Mouse (Mus musculus): ENCODE results near the gene H2afy. TPM values are rescaled to one million over a fixed set of nuclear protein-coding genes. Genes with fewer than 3 reads are reported as not detected.

Gene H2afy
- polyA plus RNA-seq, 1 experiment from 2014 or later: 726 TPM

GRCm38 (mm10) chr13:56168403-56168781 lies 32.2 kb upstream of the H2afy start:
- ATAC-seq (ENCODE audit: insufficient number of reproducible peaks, low FRiP score, low TSS enrichment, low read depth): peak; percentile 23; the same call in 1 of the 2 replicates
- H3K4me2 ChIP-seq (ENCODE audit: low read depth, severe bottlenecking): no peak overlapping the region
- H3K9ac ChIP-seq (ENCODE audit: low read length): peak overlapping the region; percentile 37; the same call in 1 of the 2 replicates
- no peaks in the 10 kb centered on the region for H3K27me3 ChIP-seq (ENCODE audit: control insufficient read depth, insufficient read depth, low read length)
- H3K36me3 ChIP-seq (ENCODE audit: control insufficient read depth, insufficient read depth, low read length): no peaks in the 10 kb centered on the region
- 18% methylated on average over 3 of the region's 3 CpGs for WGBS
- no peaks in the 10 kb centered on the region for H3K9me3 ChIP-seq (ENCODE audit: control insufficient read depth, low read length)
- H3K4me3 ChIP-seq (ENCODE audit: low read depth, low read length): no peak overlapping the region
- peak; percentile 63 for DNase-seq (ENCODE audit: low spot score)
- H3K4me1 ChIP-seq (ENCODE audit: control insufficient read depth, insufficient read depth, low read length): peaks cover 61% of the 10 kb centered on the region
- peak overlapping the region; percentile 96 for H3K27ac ChIP-seq (replicated peaks; ENCODE audit: low read depth, low read length)

DNA sequence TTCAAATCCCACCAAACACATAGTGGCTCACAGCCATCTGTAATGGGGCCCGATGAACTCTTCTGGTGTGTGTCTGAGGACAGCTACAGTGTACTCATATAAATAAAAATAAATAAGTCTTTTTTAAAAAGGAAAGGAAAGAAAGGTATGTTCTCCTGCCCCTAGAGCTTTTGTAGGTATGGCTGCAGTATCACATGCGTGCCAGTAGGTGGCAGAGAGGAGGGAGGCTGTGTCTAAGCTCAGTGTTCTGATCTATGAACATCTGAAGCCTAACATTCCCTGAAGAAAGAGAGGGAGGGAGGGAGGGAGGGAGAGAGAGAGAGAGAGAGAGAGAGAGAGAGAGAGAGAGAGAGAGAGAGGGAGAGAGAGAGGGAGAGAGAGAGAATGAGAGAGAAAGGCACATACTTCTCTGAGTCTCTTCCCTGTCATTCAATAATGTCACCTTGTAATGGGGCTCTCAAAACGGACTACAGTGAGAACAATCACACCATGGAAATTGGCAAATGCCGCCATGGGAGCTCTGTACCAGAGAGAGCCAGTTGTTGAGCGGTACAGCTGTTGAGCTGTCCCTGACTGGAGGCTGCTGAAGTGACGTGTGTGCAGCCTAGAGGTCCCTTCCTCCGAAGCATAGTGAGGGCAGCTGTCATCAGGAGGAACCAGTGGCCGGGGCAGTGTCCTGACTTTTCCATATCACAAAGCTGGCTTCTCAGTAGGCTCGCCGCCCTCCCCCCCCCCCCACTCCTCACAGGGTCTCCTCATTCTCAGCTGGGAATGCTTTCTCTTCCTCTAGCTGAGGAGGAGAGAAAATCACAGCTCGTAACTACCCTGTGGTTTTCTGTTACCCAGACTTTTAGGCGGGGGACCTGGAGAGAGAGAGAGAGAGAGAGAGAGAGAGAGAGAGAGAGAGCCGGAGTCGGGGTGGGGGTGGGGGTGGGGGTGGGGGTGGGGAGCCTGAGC lies 31.6 kb upstream of the H2afy start:
- H3K4me2 ChIP-seq (ENCODE audit: low read depth, severe bottlenecking): peak overlapping the region; percentile 3; the same call in 1 of the 2 replicates
- H3K9me3 ChIP-seq (ENCODE audit: control insufficient read depth, low read length): no peaks in the 10 kb centered on the region
- H3K4me3 ChIP-seq (ENCODE audit: low read depth, low read length): no peak overlapping the region
- H3K4me1 ChIP-seq (ENCODE audit: control insufficient read depth, insufficient read depth, low read length): peaks cover 64% of the 10 kb centered on the region
- H3K9ac ChIP-seq (ENCODE audit: low read length): no peak overlapping the region
- H3K27me3 ChIP-seq (ENCODE audit: control insufficient read depth, insufficient read depth, low read length): no peaks in the 10 kb centered on the region
- peak overlapping the region; percentile 96 for H3K27ac ChIP-seq (replicated peaks; ENCODE audit: low read depth, low read length)
- 15% methylated on average over 14 of the region's 14 CpGs for WGBS
- peak; percentile 63 for DNase-seq (ENCODE audit: low spot score)
- ATAC-seq (ENCODE audit: insufficient number of reproducible peaks, low FRiP score, low TSS enrichment, low read depth): peak; percentile 58; the same call in 1 of the 2 replicates
- H3K36me3 ChIP-seq (ENCODE audit: control insufficient read depth, insufficient read depth, low read length): no peaks in the 10 kb centered on the region

DNA sequence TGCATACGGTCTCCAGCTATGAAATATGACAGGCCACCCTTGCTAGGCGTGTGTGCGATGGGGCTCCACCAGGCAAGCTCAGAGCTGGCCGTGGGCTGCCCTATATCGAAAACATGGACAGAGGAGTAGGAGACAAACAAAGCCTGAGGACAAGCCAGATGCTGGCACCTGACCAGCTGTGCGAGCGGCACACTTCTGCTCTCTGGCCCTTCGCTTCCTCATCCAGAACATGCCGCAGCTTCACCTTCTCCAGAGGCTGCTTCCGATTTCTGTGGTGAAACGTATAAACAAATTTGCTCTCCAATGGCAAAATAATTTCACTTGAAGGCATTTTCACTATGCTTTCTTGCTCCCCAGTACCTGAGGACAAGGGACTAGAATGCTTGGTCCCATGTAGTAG lies 29.4 kb upstream of the H2afy start:
- 89% methylated on average over 11 of the region's 11 CpGs for WGBS
- DNase-seq (ENCODE audit: low spot score): no peak
- Histone ChIP-seq H3K9me3 (ENCODE audit: control insufficient read depth, low read length) (no peaks in the 10 kb centered on the region), H3K4me3 (ENCODE audit: low read depth, low read length) (no peak overlapping the region), H3K27me3 (ENCODE audit: control insufficient read depth, insufficient read depth, low read length) (no peaks in the 10 kb centered on the region), H3K36me3 (ENCODE audit: control insufficient read depth, insufficient read depth, low read length) (no peaks in the 10 kb centered on the region), H3K9ac (ENCODE audit: low read length) (no peak overlapping the region), H3K4me1 (ENCODE audit: control insufficient read depth, insufficient read depth, low read length) (peaks cover 64% of the 10 kb centered on the region), H3K27ac (replicated peaks; ENCODE audit: low read depth, low read length) (peak overlapping the region; percentile 90), H3K4me2 (ENCODE audit: low read depth, severe bottlenecking) (no peak overlapping the region)
- ATAC-seq (ENCODE audit: insufficient number of reproducible peaks, low FRiP score, low TSS enrichment, low read depth): no peak

DNA sequence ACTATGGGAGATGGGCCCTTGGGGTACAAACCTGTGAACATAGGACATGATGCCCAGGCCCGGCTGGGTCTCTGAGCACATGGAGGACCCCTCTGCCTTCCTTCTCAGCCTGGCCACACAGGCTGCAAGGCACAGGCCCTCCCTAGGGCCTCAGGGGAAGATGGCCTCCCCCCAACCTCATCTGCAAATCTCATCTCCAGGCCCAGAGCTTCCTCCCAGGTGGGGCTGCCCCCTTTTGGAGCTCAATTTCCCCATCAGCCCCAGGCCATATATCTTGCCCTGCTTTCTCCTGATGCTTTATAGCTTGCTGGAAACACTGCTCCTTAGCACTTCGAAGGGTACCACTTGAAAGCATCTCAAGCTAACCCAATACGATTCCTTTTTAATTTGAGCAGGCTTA lies 28.2 kb upstream of the H2afy start:
- peaks cover 64% of the 10 kb centered on the region for H3K4me1 ChIP-seq (ENCODE audit: control insufficient read depth, insufficient read depth, low read length)
- no peaks in the 10 kb centered on the region for H3K9me3 ChIP-seq (ENCODE audit: control insufficient read depth, low read length)
- no peak overlapping the region for H3K9ac ChIP-seq (ENCODE audit: low read length)
- H3K4me2 ChIP-seq (ENCODE audit: low read depth, severe bottlenecking): no peak overlapping the region
- H3K27ac ChIP-seq (replicated peaks; ENCODE audit: low read depth, low read length): peak overlapping the region; percentile 60
- 45% methylated on average over 3 of the region's 3 CpGs for WGBS
- H3K27me3 ChIP-seq (ENCODE audit: control insufficient read depth, insufficient read depth, low read length): no peaks in the 10 kb centered on the region
- DNase-seq (ENCODE audit: low spot score) (peak; percentile 52), ATAC-seq (ENCODE audit: insufficient number of reproducible peaks, low FRiP score, low TSS enrichment, low read depth) (no peak)
- H3K4me3 ChIP-seq (ENCODE audit: low read depth, low read length): no peak overlapping the region
- H3K36me3 ChIP-seq (ENCODE audit: control insufficient read depth, insufficient read depth, low read length): no peaks in the 10 kb centered on the region

DNA sequence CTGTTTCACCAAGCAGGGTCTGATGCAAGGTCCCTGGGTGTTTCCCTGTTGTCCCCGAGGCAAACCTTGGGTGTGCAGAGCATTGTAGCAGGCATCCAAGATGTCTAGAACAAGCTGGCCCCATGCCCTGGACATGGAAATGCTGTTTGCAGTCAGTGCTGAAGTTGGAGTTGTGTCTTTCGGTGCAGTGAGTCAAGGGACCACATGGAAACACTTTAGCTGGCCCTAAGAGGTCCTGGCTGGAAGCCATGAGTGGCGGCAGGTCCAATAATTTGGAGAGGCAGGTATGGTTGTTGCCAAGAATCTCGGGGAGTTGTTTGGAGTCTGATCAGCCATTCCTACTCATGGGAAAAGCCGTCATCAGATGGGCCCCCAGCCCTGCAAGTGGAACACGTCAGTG lies 27.6 kb upstream of the H2afy start:
- no peak for DNase-seq (ENCODE audit: low spot score)
- H3K4me3 ChIP-seq (ENCODE audit: low read depth, low read length): no peak overlapping the region
- ATAC-seq (ENCODE audit: insufficient number of reproducible peaks, low FRiP score, low TSS enrichment, low read depth): no peak
- no peak overlapping the region for H3K4me2 ChIP-seq (ENCODE audit: low read depth, severe bottlenecking)
- H3K27me3 ChIP-seq (ENCODE audit: control insufficient read depth, insufficient read depth, low read length): no peaks in the 10 kb centered on the region
- H3K36me3 ChIP-seq (ENCODE audit: control insufficient read depth, insufficient read depth, low read length): no peaks in the 10 kb centered on the region
- no peak overlapping the region for H3K9ac ChIP-seq (ENCODE audit: low read length)
- WGBS: 55% methylated on average over 6 of the region's 6 CpGs
- H3K27ac ChIP-seq (replicated peaks; ENCODE audit: low read depth, low read length): peak overlapping the region; percentile 60
- H3K9me3 ChIP-seq (ENCODE audit: control insufficient read depth, low read length): no peaks in the 10 kb centered on the region
- peaks cover 64% of the 10 kb centered on the region for H3K4me1 ChIP-seq (ENCODE audit: control insufficient read depth, insufficient read depth, low read length)

GRCm38 (mm10) chr13:56162859-56163258 lies 26.7 kb upstream of the H2afy start:
- no peaks in the 10 kb centered on the region for H3K9me3 ChIP-seq (ENCODE audit: control insufficient read depth, low read length)
- no peaks in the 10 kb centered on the region for H3K36me3 ChIP-seq (ENCODE audit: control insufficient read depth, insufficient read depth, low read length)
- H3K27me3 ChIP-seq (ENCODE audit: control insufficient read depth, insufficient read depth, low read length): no peaks in the 10 kb centered on the region
- DNase-seq (ENCODE audit: low spot score) (no peak), ATAC-seq (ENCODE audit: insufficient number of reproducible peaks, low FRiP score, low TSS enrichment, low read depth) (no peak)
- no peak overlapping the region for H3K4me3 ChIP-seq (ENCODE audit: low read depth, low read length)
- no peak overlapping the region for H3K9ac ChIP-seq (ENCODE audit: low read length)
- peak overlapping the region; percentile 45 for H3K27ac ChIP-seq (replicated peaks; ENCODE audit: low read depth, low read length)
- peaks cover 65% of the 10 kb centered on the region for H3K4me1 ChIP-seq (ENCODE audit: control insufficient read depth, insufficient read depth, low read length)
- H3K4me2 ChIP-seq (ENCODE audit: low read depth, severe bottlenecking): no peak overlapping the region
- WGBS: 77% methylated on average over 6 of the region's 6 CpGs

DNA sequence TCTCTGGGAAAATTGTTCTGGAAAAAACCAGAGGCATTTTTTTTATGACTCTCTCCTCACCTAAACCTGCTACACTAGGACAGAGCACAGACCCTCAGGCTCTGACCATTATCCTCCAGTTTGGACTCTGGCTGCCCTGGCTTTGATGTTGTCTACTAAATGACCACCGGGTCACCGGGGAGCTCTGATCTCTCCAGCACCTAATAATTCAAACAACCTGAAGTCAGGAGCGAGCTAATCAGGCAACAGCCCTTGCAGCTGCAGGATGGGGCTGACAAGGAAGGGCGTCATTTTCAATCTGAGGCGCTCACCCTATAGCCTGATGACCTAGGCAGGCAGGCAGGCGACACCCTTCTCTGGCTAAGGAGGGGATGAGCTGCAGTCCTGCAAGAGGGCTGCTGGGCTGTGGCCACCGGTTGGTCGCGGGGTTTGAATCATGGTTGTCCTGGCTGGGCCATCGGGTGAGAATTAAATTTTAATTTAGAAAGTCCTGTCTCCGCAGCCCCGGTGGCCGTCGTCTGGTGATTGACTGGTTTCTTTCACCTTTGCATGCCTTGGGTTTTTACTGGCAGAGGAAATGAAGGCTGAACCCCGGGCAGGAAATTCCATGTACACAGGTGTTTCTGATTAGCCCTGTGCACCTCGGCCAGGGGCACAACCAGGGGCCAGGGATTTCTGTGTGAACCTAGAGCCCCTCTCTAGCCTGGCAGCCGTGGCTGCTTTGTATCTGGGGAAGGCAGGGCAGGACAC lies 23.6 kb upstream of the H2afy start:
- peak overlapping the region; percentile 34 for H3K4me2 ChIP-seq (ENCODE audit: low read depth, severe bottlenecking)
- ATAC-seq (ENCODE audit: insufficient number of reproducible peaks, low FRiP score, low TSS enrichment, low read depth): peak; percentile 83
- H3K27me3 ChIP-seq (ENCODE audit: control insufficient read depth, insufficient read depth, low read length): no peaks in the 10 kb centered on the region
- H3K4me3 ChIP-seq (ENCODE audit: low read depth, low read length): no peak overlapping the region
- H3K27ac ChIP-seq (replicated peaks; ENCODE audit: low read depth, low read length): peak overlapping the region; percentile 90
- no peaks in the 10 kb centered on the region for H3K9me3 ChIP-seq (ENCODE audit: control insufficient read depth, low read length)
- peak; percentile 88 for DNase-seq (ENCODE audit: low spot score)
- WGBS: 3% methylated on average over 17 of the region's 17 CpGs
- H3K4me1 ChIP-seq (ENCODE audit: control insufficient read depth, insufficient read depth, low read length): peaks cover 70% of the 10 kb centered on the region
- H3K36me3 ChIP-seq (ENCODE audit: control insufficient read depth, insufficient read depth, low read length): no peaks in the 10 kb centered on the region
- peak overlapping the region; percentile 50; the same call in 1 of the 2 replicates for H3K9ac ChIP-seq (ENCODE audit: low read length)

DNA sequence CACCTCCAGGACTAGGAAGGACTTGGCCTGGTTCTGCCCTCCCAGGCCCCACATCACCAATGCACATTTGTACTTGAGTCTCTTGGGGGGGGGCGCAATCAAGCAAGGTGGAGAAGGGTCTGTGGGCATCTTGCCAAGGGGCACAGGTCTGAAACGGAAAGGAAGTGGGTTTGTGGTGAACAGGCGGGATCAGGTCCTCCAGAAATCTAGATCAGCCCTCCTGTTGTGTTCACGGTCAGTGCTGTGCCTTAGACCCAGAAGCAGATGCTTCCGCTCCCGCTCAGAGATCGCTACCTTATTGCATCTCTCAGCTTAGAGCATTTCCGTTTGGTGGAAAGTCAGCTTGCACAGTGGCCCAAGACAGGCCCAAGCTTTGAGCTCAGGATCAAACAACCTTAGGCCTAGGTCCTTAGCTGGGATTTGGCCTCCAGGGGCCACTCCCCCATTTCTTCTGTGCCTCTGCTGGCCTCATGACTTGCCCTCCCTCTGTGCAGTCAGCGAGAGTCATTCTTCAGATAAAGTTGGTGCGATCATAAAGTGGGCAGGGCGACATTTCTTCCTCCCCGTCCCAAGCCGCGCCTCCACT lies 22.9 kb upstream of the H2afy start:
- ATAC-seq (ENCODE audit: insufficient number of reproducible peaks, low FRiP score, low TSS enrichment, low read depth) (peak; percentile 58), DNase-seq (ENCODE audit: low spot score) (peak; percentile 79)
- Histone ChIP-seq H3K27me3 (ENCODE audit: control insufficient read depth, insufficient read depth, low read length) (no peaks in the 10 kb centered on the region), H3K4me3 (ENCODE audit: low read depth, low read length) (no peak overlapping the region), H3K9me3 (ENCODE audit: control insufficient read depth, low read length) (no peaks in the 10 kb centered on the region), H3K27ac (replicated peaks; ENCODE audit: low read depth, low read length) (peak overlapping the region; percentile 90), H3K9ac (ENCODE audit: low read length) (0 out of 2 replicates have a peak overlapping the region, but pooled peaks have one; percentile 22), H3K4me1 (ENCODE audit: control insufficient read depth, insufficient read depth, low read length) (peaks cover 64% of the 10 kb centered on the region), H3K4me2 (ENCODE audit: low read depth, severe bottlenecking) (peak overlapping the region; percentile 34), H3K36me3 (ENCODE audit: control insufficient read depth, insufficient read depth, low read length) (no peaks in the 10 kb centered on the region)
- WGBS: 9% methylated on average over 14 of the region's 14 CpGs
